Mouse (Mus musculus) CH12.LX (cell line): ENCODE measurements around the gene Ube2d2b. TPM values are rescaled to one million over a fixed set of nuclear protein-coding genes. Genes with fewer than 3 reads are reported as not detected.

Experiments used
- DNase-seq: peaks from one replicate; pipeline ENCODE4 v3.0.0-alpha.2; 2013; ENCODE audit errors: extremely low read depth
- H3K27ac ChIP-seq: 2 replicates; pipeline ENCODE4 v1.5.1; 2012; ENCODE audit warnings: low read depth, mild to moderate bottlenecking, control low read depth, moderate library complexity; ENCODE audit not compliant: insufficient read depth
- H3K27me3 ChIP-seq: replicated peaks from 2 replicates; pipeline ENCODE3; 2012; ENCODE audit warnings: inconsistent platforms
- H3K36me3 ChIP-seq, 2 experiments: replicated peaks in 1 of 2; 2 replicates each; pipeline versions ENCODE3 to v1.6.1; 2012; ENCODE audit warnings: inconsistent platforms in 1 of 2, low read length in 1 of 2, mild to moderate bottlenecking in 1 of 2, mixed read lengths in 1 of 2, moderate library complexity in 1 of 2; ENCODE audit not compliant: control insufficient read depth in 1 of 2, insufficient read depth in 1 of 2
- H3K4me1 ChIP-seq, 2 experiments: 2 replicates each; pipeline ENCODE4 v1.6.1; 2012; ENCODE audit warnings: inconsistent platforms in 1 of 2, moderate library complexity in 1 of 2; ENCODE audit not compliant: insufficient read depth in 2 of 2, control insufficient read depth in 1 of 2
- H3K4me2 ChIP-seq: 2 replicates; pipeline ENCODE4 v1.6.1; 2012; ENCODE audit warnings: low read depth, mild to moderate bottlenecking, control low read depth; ENCODE audit not compliant: poor library complexity, insufficient read depth, severe bottlenecking
- H3K4me3 ChIP-seq, 3 experiments: fragments of 150-350 bp in 1 of 3; sonication (generic) in 1 of 3; replicated peaks in 1 of 3; 2 replicates each; pipeline versions ENCODE3 to v1.5.1; 2011 to 2012; ENCODE audit warnings: low read depth in 2 of 3, low read length in 2 of 3, mild to moderate bottlenecking in 2 of 3, moderate library complexity in 2 of 3, control low read depth in 1 of 3, improper control_type of control experiment in 1 of 3, inconsistent platforms in 1 of 3, mixed read lengths in 1 of 3; ENCODE audit not compliant: poor library complexity in 1 of 3
- H3K79me2 ChIP-seq: replicated peaks from 2 replicates; pipeline ENCODE4 v1.6.1; 2012; ENCODE audit warnings: mild to moderate bottlenecking, moderate library complexity; ENCODE audit not compliant: control insufficient read depth, poor library complexity, insufficient read depth, severe bottlenecking; ENCODE audit errors: extremely low read depth
- H3K9ac ChIP-seq: 2 replicates; pipeline ENCODE4 v1.6.1; 2012; ENCODE audit warnings: low read depth, mild to moderate bottlenecking, control low read depth, moderate library complexity; ENCODE audit not compliant: insufficient read depth
- H3K9me3 ChIP-seq: replicated peaks from 2 replicates; pipeline ENCODE3; 2012; ENCODE audit warnings: low read length, inconsistent platforms, mixed read lengths
- BHLHE40 ChIP-seq: IDR thresholded peaks from 2 replicates; pipeline ENCODE4 v1.6.1; 2011; ENCODE audit warnings: mild to moderate bottlenecking, low read depth, low read length, improper control_type of control experiment
- CHD1 ChIP-seq: IDR thresholded peaks from 2 replicates; pipeline ENCODE4 v1.6.1; 2012; ENCODE audit warnings: low read depth, low read length, improper control_type of control experiment, inconsistent platforms
- CHD2 ChIP-seq: IDR thresholded peaks from 2 replicates; pipeline ENCODE4 v1.6.1; 2011; ENCODE audit warnings: low read length, improper control_type of control experiment
- CTCF ChIP-seq, 2 experiments: IDR thresholded peaks in 1 of 2; conservative IDR thresholded peaks in 1 of 2; 2 replicates each; pipeline ENCODE4 v1.5.1; 2011 to 2012; ENCODE audit warnings: low read depth in 2 of 2, low read length in 2 of 2, improper control_type of control experiment in 1 of 2, inconsistent platforms in 1 of 2, mild to moderate bottlenecking in 1 of 2, moderate library complexity in 1 of 2
- E2F4 ChIP-seq: IDR thresholded peaks from 2 replicates; pipeline ENCODE4 v1.6.1; 2011; ENCODE audit warnings: low read depth, low read length, improper control_type of control experiment; ENCODE audit not compliant: insufficient replicate concordance
- ELF1 ChIP-seq: IDR thresholded peaks from 2 replicates; pipeline ENCODE4 v1.6.1; 2014; ENCODE audit warnings: low read depth, mild to moderate bottlenecking, inconsistent platforms, low read length, improper control_type of control experiment
- EP300 ChIP-seq: IDR thresholded peaks from 2 replicates; pipeline ENCODE4 v1.6.1; 2011; ENCODE audit warnings: low read length, improper control_type of control experiment
- ETS1 ChIP-seq: conservative IDR thresholded peaks from 2 replicates; pipeline ENCODE4 v1.6.1; 2012; ENCODE audit warnings: low read depth, mild to moderate bottlenecking, inconsistent platforms, low read length, improper control_type of control experiment, moderate library complexity
- GABPA ChIP-seq: IDR thresholded peaks from 2 replicates; pipeline ENCODE4 v1.6.1; 2012; ENCODE audit warnings: low read depth, low read length, improper control_type of control experiment, inconsistent platforms; ENCODE audit not compliant: insufficient replicate concordance
- HCFC1 ChIP-seq: IDR thresholded peaks from 2 replicates; pipeline ENCODE4 v1.6.1; 2012; ENCODE audit warnings: low read depth, mild to moderate bottlenecking, inconsistent platforms, low read length, improper control_type of control experiment
- IRF4 ChIP-seq: IDR thresholded peaks from 2 replicates; pipeline ENCODE4 v1.6.1; 2014; ENCODE audit warnings: low read depth, mild to moderate bottlenecking, inconsistent platforms, low read length, improper control_type of control experiment
- JUN ChIP-seq: IDR thresholded peaks from 2 replicates; pipeline ENCODE4 v1.6.1; 2011; ENCODE audit warnings: low read depth, mild to moderate bottlenecking, low read length, improper control_type of control experiment, moderate library complexity; ENCODE audit not compliant: insufficient read depth
- JUND ChIP-seq: conservative IDR thresholded peaks from 2 replicates; pipeline ENCODE4 v1.6.1; 2011; ENCODE audit warnings: low read depth, low read length, improper control_type of control experiment
- KAT2A ChIP-seq: IDR thresholded peaks from 2 replicates; pipeline ENCODE4 v1.6.1; 2012; ENCODE audit warnings: low read length, improper control_type of control experiment, inconsistent platforms; ENCODE audit not compliant: insufficient replicate concordance
- MAFK ChIP-seq: IDR thresholded peaks from 2 replicates; pipeline ENCODE4 v1.6.1; 2011; ENCODE audit warnings: low read length, improper control_type of control experiment; ENCODE audit not compliant: insufficient replicate concordance
- MAX ChIP-seq: IDR thresholded peaks from 2 replicates; pipeline ENCODE4 v1.6.1; 2011; ENCODE audit warnings: low read length, improper control_type of control experiment
- MAZ ChIP-seq: IDR thresholded peaks from 2 replicates; pipeline ENCODE4 v1.6.1; 2012; ENCODE audit warnings: low read depth, mild to moderate bottlenecking, inconsistent platforms, low read length, improper control_type of control experiment, moderate library complexity
- MEF2A ChIP-seq: IDR thresholded peaks from 2 replicates; pipeline ENCODE4 v1.6.1; 2014; ENCODE audit warnings: low read depth, mild to moderate bottlenecking, inconsistent platforms, low read length, improper control_type of control experiment, borderline replicate concordance
- MXI1 ChIP-seq: IDR thresholded peaks from 2 replicates; pipeline ENCODE4 v1.6.1; 2011; ENCODE audit warnings: mild to moderate bottlenecking, low read depth, low read length, improper control_type of control experiment
- MYC ChIP-seq: IDR thresholded peaks from 2 replicates; pipeline ENCODE4 v1.6.1; 2011; ENCODE audit warnings: low read depth, mild to moderate bottlenecking, improper control_type of control experiment, low read length
- NELFE ChIP-seq: IDR thresholded peaks from 2 replicates; pipeline ENCODE4 v1.6.1; 2011; ENCODE audit warnings: low read depth, low read length, improper control_type of control experiment
- NRF1 ChIP-seq: IDR thresholded peaks from 2 replicates; pipeline ENCODE4 v1.6.1; 2014; ENCODE audit warnings: low read depth, mild to moderate bottlenecking, inconsistent platforms, low read length, improper control_type of control experiment, moderate library complexity
- PAX5 ChIP-seq: IDR thresholded peaks from 2 replicates; pipeline ENCODE4 v1.6.1; 2012; ENCODE audit warnings: low read length, inconsistent platforms, mixed read lengths
- POLR2A ChIP-seq: IDR thresholded peaks from 2 replicates; pipeline ENCODE4 v1.6.1; 2011; ENCODE audit warnings: low read depth, mild to moderate bottlenecking, improper control_type of control experiment, low read length
- POLR2AphosphoS2 ChIP-seq: IDR thresholded peaks from 2 replicates; pipeline ENCODE4 v1.6.1; 2011; ENCODE audit warnings: low read depth, low read length, improper control_type of control experiment
- RAD21 ChIP-seq: IDR thresholded peaks from 2 replicates; pipeline ENCODE4 v1.6.1; 2011; ENCODE audit warnings: low read depth, mild to moderate bottlenecking, low read length, improper control_type of control experiment, moderate library complexity
- RCOR1 ChIP-seq: conservative IDR thresholded peaks from 2 replicates; pipeline ENCODE4 v1.6.1; 2012; ENCODE audit warnings: low read depth, mild to moderate bottlenecking, inconsistent platforms, low read length, improper control_type of control experiment
- SIN3A ChIP-seq: IDR thresholded peaks from 2 replicates; pipeline ENCODE4 v1.6.1; 2012; ENCODE audit warnings: low read length, improper control_type of control experiment, inconsistent platforms
- SMC3 ChIP-seq: IDR thresholded peaks from 2 replicates; pipeline ENCODE4 v1.6.1; 2011; ENCODE audit warnings: low read depth, low read length, improper control_type of control experiment
- TBP ChIP-seq: conservative IDR thresholded peaks from 2 replicates; pipeline ENCODE4 v1.6.1; 2011; ENCODE audit warnings: low read depth, low read length, improper control_type of control experiment
- TCF12 ChIP-seq: IDR thresholded peaks from 2 replicates; pipeline ENCODE4 v1.6.1; 2014; ENCODE audit warnings: low read depth, mild to moderate bottlenecking, inconsistent platforms, low read length, improper control_type of control experiment
- UBTF ChIP-seq: IDR thresholded peaks from 2 replicates; pipeline ENCODE4 v1.6.1; 2012; ENCODE audit warnings: low read depth, mild to moderate bottlenecking, inconsistent platforms, low read length, improper control_type of control experiment, moderate library complexity
- USF1 ChIP-seq: IDR thresholded peaks from 2 replicates; pipeline ENCODE4 v1.6.1; 2014; ENCODE audit warnings: low read depth, mild to moderate bottlenecking, inconsistent platforms, low read length, improper control_type of control experiment
- USF2 ChIP-seq: conservative IDR thresholded peaks from 2 replicates; pipeline ENCODE4 v1.6.1; 2011; ENCODE audit warnings: low read depth, low read length, improper control_type of control experiment
- ZC3H11A ChIP-seq: IDR thresholded peaks from 2 replicates; pipeline ENCODE4 v1.6.1; 2012; ENCODE audit warnings: low read depth, mild to moderate bottlenecking, inconsistent platforms, low read length, improper control_type of control experiment
- ZKSCAN1 ChIP-seq: IDR thresholded peaks from 2 replicates; pipeline ENCODE4 v1.6.1; 2012; ENCODE audit warnings: low read depth, inconsistent platforms, low read length, improper control_type of control experiment, borderline replicate concordance
- ZMIZ1 ChIP-seq: IDR thresholded peaks from 2 replicates; pipeline ENCODE4 v1.6.1; 2012; ENCODE audit warnings: low read depth, mild to moderate bottlenecking, inconsistent platforms, low read length, improper control_type of control experiment
- ZNF384 ChIP-seq: IDR thresholded peaks from 2 replicates; pipeline ENCODE4 v1.6.1; 2012; ENCODE audit warnings: low read depth, low read length, improper control_type of control experiment, inconsistent platforms
- dilution Hi-C: fragments of 300-500 bp; cut with MboI; formaldehyde crosslinking; loops from 2 replicates; pipeline ENCODE4 v1.14.3; 2020; ENCODE audit warnings: low sequenced_read_pairs; ENCODE audit not compliant: extremely low pct_unique_long_range_greater_than_20kb, extremely low pct_ligation_motif_present
- in situ Hi-C: fragments of 300-500 bp; cut with MboI; formaldehyde crosslinking; loops from 3 replicates; pipeline ENCODE4 v1.14.3; 2019; ENCODE audit warnings: low sequenced_read_pairs, low pct_ligation_motif_present, low pct_unique_long_range_greater_than_20kb, mixed read lengths
- polyA plus RNA-seq: library from polyadenylated mRNA; unstranded; fragments of >175 nt; gene quantifications from 2 replicates; pipeline ENCODE4 v1.2.1, GENCODE M21; 2012; ENCODE audit warnings: low read depth; ENCODE audit not compliant: insufficient read length
- total RNA-seq, 2 experiments: library from RNA; depleted of rRNA; stranded (reverse); fragments of 300-350 nt in 1 of 2; fragments of >200 nt in 1 of 2; gene quantifications; 2 replicates each; pipeline ENCODE4 v1.2.3; 2012 to 2014

The Ube2d2b gene
- total and polyA plus RNA-seq, 3 experiments, result not detected

DNA sequence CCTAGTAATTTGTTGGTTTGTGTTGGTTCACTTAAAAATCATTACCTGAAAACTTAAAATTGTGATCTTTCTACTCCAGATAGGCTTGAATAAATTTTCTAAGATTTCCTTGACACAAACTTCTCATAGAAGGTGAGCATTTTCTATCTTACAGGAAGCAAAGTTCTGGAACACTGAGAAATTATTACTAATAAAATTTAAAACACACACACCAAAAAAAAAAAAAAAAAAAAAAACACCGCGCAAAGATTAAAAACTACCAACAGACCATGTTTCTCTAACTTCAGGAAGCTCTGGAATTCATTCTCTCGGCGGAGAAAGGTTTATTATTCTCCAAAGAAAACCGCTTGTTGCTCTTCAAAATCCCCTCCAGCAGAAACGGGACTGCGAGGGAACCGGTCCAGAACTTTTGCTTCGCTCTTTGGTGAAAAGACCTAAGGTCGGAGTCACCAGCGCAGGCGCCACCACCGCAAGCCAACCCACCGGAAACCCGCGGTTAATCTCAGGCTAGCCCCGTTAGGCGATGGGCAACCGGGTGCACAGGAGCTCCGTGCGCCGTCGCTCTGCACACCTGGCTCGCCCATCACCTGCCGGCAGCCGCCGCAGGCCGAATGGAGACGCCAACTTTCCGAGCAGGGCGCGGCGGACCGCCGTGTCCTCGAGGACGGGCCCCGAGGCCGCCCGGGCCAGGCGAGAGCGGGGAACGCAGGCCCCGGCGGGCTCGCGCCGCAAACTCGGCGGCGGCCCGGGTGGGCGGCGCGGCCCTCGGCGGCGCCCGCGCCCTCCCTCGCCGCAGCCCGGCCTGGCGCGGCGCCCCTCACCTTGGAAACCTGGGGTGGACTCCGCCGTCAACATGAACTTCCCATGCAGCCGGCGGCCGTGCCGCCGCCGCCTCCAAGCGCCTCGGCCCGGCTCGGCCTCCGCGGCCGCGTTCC is 38.3 kb downstream of the Ube2d2b start:
- Histone ChIP-seq H3K4me3 (peak overlapping the region; percentile 50 to 89 (median 71)), H3K79me2 (peaks cover 9% of the 10 kb centered on the region), H3K27ac (no peak overlapping the region), H3K9ac (peak overlapping the region; percentile 56), H3K27me3 (peaks cover 9% of the 10 kb centered on the region), H3K4me1 (peaks cover 3 to 30% of the 10 kb centered on the region in 2 experiments; a peak in 3 of 4 replicates), H3K9me3 (no peaks in the 10 kb centered on the region), H3K4me2 (peak overlapping the region; percentile 52; the same call in 1 of the 2 replicates), H3K36me3 (no peaks in the 10 kb centered on the region)
- dilution Hi-C loops (no loop called here), in situ Hi-C loops (no loop called here)
- DNase-seq, result peak; percentile 67
- TF ChIP-seq EP300 (0 out of 2 replicates have a peak, but pooled peaks have one; percentile 15), ELF1 (0 out of 2 replicates have a peak, but pooled peaks have one; percentile 25), MAX (no peak), ZNF384 (peak; percentile 83), TBP (no peak), MYC (no peak), NELFE (no peak), MAZ (no peak), CTCF (conservative IDR thresholded peaks at IDR 0.05 in 1 of 2, IDR thresholded peaks at IDR 0.05 in 1 of 2; ENCODE audit: low read depth in 2 of 2, low read length in 2 of 2) (no peak), E2F4 (no peak), JUND (no peak), IRF4 (0 out of 2 replicates have a peak, but pooled peaks have one; percentile 36), MEF2A (no peak), GABPA (no peak), SMC3 (no peak), POLR2A (no peak), UBTF (peak; percentile 80; the same call in 1 of the 2 replicates), HCFC1 (0 out of 2 replicates have a peak, but pooled peaks have one; percentile 9), BHLHE40 (peak; percentile 60), ZC3H11A (no peak), RAD21 (no peak), USF1 (no peak), ZMIZ1 (no peak), TCF12 (peak; percentile 57), ZKSCAN1 (no peak), CHD2 (no peak), RCOR1 (no peak), ETS1 (0 out of 2 replicates have a peak, but pooled peaks have one; percentile 14), PAX5 (no peak), KAT2A (no peak), SIN3A (no peak; the same call in 1 of the 2 replicates), MXI1 (no peak), POLR2AphosphoS2 (no peak), NRF1 (peak; percentile 82), JUN (no peak), CHD1 (no peak), MAFK (no peak), USF2 (no peak)
